Mouse (Mus musculus) forebrain, embryonic 12.5 days (tissue): ENCODE results near the gene Cgn. TPM values are rescaled to one million over a fixed set of nuclear protein-coding genes. Genes with fewer than 3 reads are reported as not detected.

Experiments
- ATAC-seq: fragments of 200-750 bp; cut with Nextera tagmentation; 2 replicates; pipeline ENCODE4 v1.8.0; 2017; ENCODE audit warnings: moderate TSS enrichment; ENCODE audit not compliant: low FRiP score
- H3K27ac ChIP-seq: fragments of 300-500 bp; sonication (generic); 2 replicates; pipeline ENCODE4 v1.5.1; 2016; ENCODE audit warnings: mild to moderate bottlenecking
- H3K27me3 ChIP-seq: fragments of 300-500 bp; sonication (generic); 2 replicates; pipeline ENCODE4 v1.6.1; 2016; ENCODE audit warnings: mild to moderate bottlenecking
- H3K36me3 ChIP-seq: fragments of 300-500 bp; sonication (generic); replicated peaks from 2 replicates; pipeline ENCODE4 v1.6.1; 2016; ENCODE audit warnings: mild to moderate bottlenecking
- H3K4me1 ChIP-seq: fragments of 300-500 bp; sonication (generic); 2 replicates; pipeline ENCODE4 v1.6.1; 2016
- H3K4me2 ChIP-seq: fragments of 300-500 bp; sonication (generic); 2 replicates; pipeline ENCODE4 v1.6.1; 2016; ENCODE audit warnings: mild to moderate bottlenecking, moderate library complexity
- H3K4me3 ChIP-seq: fragments of 300-500 bp; sonication (generic); replicated peaks from 2 replicates; pipeline ENCODE4 v1.5.1; 2016; ENCODE audit warnings: mild to moderate bottlenecking
- H3K9ac ChIP-seq: fragments of 300-500 bp; sonication (generic); 2 replicates; pipeline ENCODE4 v1.6.1; 2016; ENCODE audit warnings: mild to moderate bottlenecking
- H3K9me3 ChIP-seq: fragments of 300-500 bp; sonication (generic); 2 replicates; pipeline ENCODE4 v1.6.1; 2016
- WGBS: fragments of 180-500 bp; shearing (Covaris S2); methylation state at CpG from one replicate; pipeline ENCODE4 v1.1.7; 2016; 5-methylcytosine and 5-hydroxymethylcytosine counted together
- polyA plus RNA-seq: library from polyadenylated mRNA; unstranded; fragments of >200 nt; fragmentation: Nextera tagmentation; extraction: Ambion mirVana; gene quantifications from 2 replicates; pipeline ENCODE4 v1.2.1, GENCODE M21; 2016

Cgn gene
- polyA plus RNA-seq, 1 experiment from 2014 or later = 5.9 TPM

GRCm38 (mm10) chr3:94814063-94814462, 27.8 kb upstream of the Cgn start:
- no peak overlapping the region for H3K4me3 ChIP-seq
- H3K36me3 ChIP-seq = no peaks in the 10 kb centered on the region
- no peak for ATAC-seq
- no peaks in the 10 kb centered on the region for H3K27me3 ChIP-seq
- WGBS = 87% methylated on average over 4 of the region's 4 CpGs
- H3K27ac ChIP-seq = no peak overlapping the region
- H3K4me2 ChIP-seq = no peak overlapping the region
- no peak overlapping the region for H3K9ac ChIP-seq
- H3K4me1 ChIP-seq = no peaks in the 10 kb centered on the region
- H3K9me3 ChIP-seq = no peaks in the 10 kb centered on the region

GRCm38 (mm10) chr3:94813651-94814050, 27.4 kb upstream of the Cgn start:
- Histone ChIP-seq H3K9me3 (no peaks in the 10 kb centered on the region), H3K4me2 (no peak overlapping the region), H3K4me3 (no peak overlapping the region), H3K36me3 (no peaks in the 10 kb centered on the region), H3K4me1 (no peaks in the 10 kb centered on the region), H3K27me3 (no peaks in the 10 kb centered on the region), H3K27ac (no peak overlapping the region), H3K9ac (no peak overlapping the region)
- WGBS = 88% methylated on average over 3 of the region's 3 CpGs
- no peak for ATAC-seq

GRCm38 (mm10) chr3:94811628-94812027, 25.3 kb upstream of the Cgn start:
- Histone ChIP-seq H3K36me3 (no peaks in the 10 kb centered on the region), H3K4me2 (no peak overlapping the region), H3K4me1 (no peaks in the 10 kb centered on the region), H3K4me3 (no peak overlapping the region), H3K27me3 (no peaks in the 10 kb centered on the region), H3K9ac (no peak overlapping the region), H3K27ac (no peak overlapping the region), H3K9me3 (no peaks in the 10 kb centered on the region)
- WGBS = 26% methylated on average over 4 of the region's 4 CpGs
- no peak for ATAC-seq

- Histone ChIP-seq H3K4me2 (no peak overlapping the region), H3K4me1 (peaks cover 9% of the 10 kb centered on the region; the same call in 1 of the 2 replicates), H3K27me3 (no peaks in the 10 kb centered on the region), H3K9ac (no peak overlapping the region), H3K9me3 (no peaks in the 10 kb centered on the region), H3K4me3 (no peak overlapping the region), H3K36me3 (no peaks in the 10 kb centered on the region), H3K27ac (no peak overlapping the region)
- 87% methylated on average over 1 of the region's 1 CpGs for WGBS
- ATAC-seq = no peak
Observed at GRCm38 (mm10) chr3:94808296-94808695, 22.0 kb upstream of the Cgn start.

GRCm38 (mm10) chr3:94804976-94805375, 18.7 kb upstream of the Cgn start:
- Histone ChIP-seq H3K27me3 (no peaks in the 10 kb centered on the region), H3K9ac (no peak overlapping the region), H3K36me3 (no peaks in the 10 kb centered on the region), H3K4me3 (no peak overlapping the region), H3K9me3 (no peaks in the 10 kb centered on the region), H3K27ac (0 out of 2 replicates have a peak overlapping the region, but pooled peaks have one; percentile 9), H3K4me2 (no peak overlapping the region), H3K4me1 (peaks cover 9% of the 10 kb centered on the region; the same call in 1 of the 2 replicates)
- 80% methylated on average over 4 of the region's 4 CpGs for WGBS
- no peak for ATAC-seq

- peak; percentile 49; the same call in 1 of the 2 replicates for ATAC-seq
- H3K27ac ChIP-seq = 0 out of 2 replicates have a peak overlapping the region, but pooled peaks have one; percentile 9
- H3K36me3 ChIP-seq = no peaks in the 10 kb centered on the region
- WGBS = 2% methylated on average over 10 of the region's 10 CpGs
- peaks cover 9% of the 10 kb centered on the region; the same call in 1 of the 2 replicates for H3K4me1 ChIP-seq
- no peaks in the 10 kb centered on the region for H3K27me3 ChIP-seq
- no peaks in the 10 kb centered on the region for H3K9me3 ChIP-seq
- no peak overlapping the region for H3K9ac ChIP-seq
- no peak overlapping the region for H3K4me3 ChIP-seq
- H3K4me2 ChIP-seq = peak overlapping the region; percentile 40; the same call in 1 of the 2 replicates
Observed at GRCm38 (mm10) chr3:94804146-94804545, 17.9 kb upstream of the Cgn start.

GRCm38 (mm10) chr3:94796181-94796580, 9.9 kb upstream of the Cgn start:
- Histone ChIP-seq H3K4me1 (peaks cover 6% of the 10 kb centered on the region), H3K27ac (no peak overlapping the region), H3K4me3 (no peak overlapping the region), H3K9me3 (no peaks in the 10 kb centered on the region), H3K27me3 (no peaks in the 10 kb centered on the region), H3K4me2 (no peak overlapping the region), H3K9ac (no peak overlapping the region), H3K36me3 (no peaks in the 10 kb centered on the region)
- no peak for ATAC-seq

GRCm38 (mm10) chr3:94795596-94796140, 9.4 kb upstream of the Cgn start:
- H3K27me3 ChIP-seq = no peaks in the 10 kb centered on the region
- H3K4me3 ChIP-seq = no peak overlapping the region
- no peaks in the 10 kb centered on the region for H3K36me3 ChIP-seq
- no peak overlapping the region for H3K4me2 ChIP-seq
- H3K9ac ChIP-seq = no peak overlapping the region
- H3K9me3 ChIP-seq = no peaks in the 10 kb centered on the region
- H3K27ac ChIP-seq = no peak overlapping the region
- 47% methylated on average over 7 of the region's 7 CpGs for WGBS
- ATAC-seq = no peak
- H3K4me1 ChIP-seq = peaks cover 6% of the 10 kb centered on the region

- no peaks in the 10 kb centered on the region for H3K9me3 ChIP-seq
- peaks cover 6% of the 10 kb centered on the region for H3K4me1 ChIP-seq
- H3K27me3 ChIP-seq = no peaks in the 10 kb centered on the region
- no peak overlapping the region for H3K9ac ChIP-seq
- no peak overlapping the region for H3K4me3 ChIP-seq
- no peak overlapping the region for H3K4me2 ChIP-seq
- no peak for ATAC-seq
- H3K27ac ChIP-seq = 0 out of 2 replicates have a peak overlapping the region, but pooled peaks have one; percentile 19
- no peaks in the 10 kb centered on the region for H3K36me3 ChIP-seq
- 38% methylated on average over 2 of the region's 2 CpGs for WGBS
Observed at GRCm38 (mm10) chr3:94794359-94794758, 8.1 kb upstream of the Cgn start.

- Histone ChIP-seq H3K4me3 (no peak overlapping the region), H3K4me2 (no peak overlapping the region), H3K9me3 (no peaks in the 10 kb centered on the region), H3K9ac (no peak overlapping the region), H3K27ac (0 out of 2 replicates have a peak overlapping the region, but pooled peaks have one; percentile 19), H3K4me1 (peaks cover 6% of the 10 kb centered on the region), H3K27me3 (no peaks in the 10 kb centered on the region), H3K36me3 (no peaks in the 10 kb centered on the region)
- WGBS = 82% methylated on average over 2 of the region's 2 CpGs
- ATAC-seq = no peak
Observed at GRCm38 (mm10) chr3:94793672-94794071, 7.4 kb upstream of the Cgn start.

- Histone ChIP-seq H3K4me3 (no peak overlapping the region), H3K27me3 (no peaks in the 10 kb centered on the region), H3K36me3 (no peaks in the 10 kb centered on the region), H3K27ac (no peak overlapping the region), H3K9me3 (no peaks in the 10 kb centered on the region), H3K4me1 (peaks cover 9% of the 10 kb centered on the region), H3K9ac (no peak overlapping the region), H3K4me2 (no peak overlapping the region)
- ATAC-seq = no peak
- 89% methylated on average over 2 of the region's 2 CpGs for WGBS
Observed at GRCm38 (mm10) chr3:94792258-94792657, 6.0 kb upstream of the Cgn start.

- Histone ChIP-seq H3K27me3 (0 out of 2 replicates have a peak, but pooled peaks cover 9% of the 10 kb centered on the region), H3K4me1 (peaks cover 22% of the 10 kb centered on the region), H3K27ac (no peak overlapping the region), H3K4me2 (no peak overlapping the region), H3K9ac (no peak overlapping the region), H3K36me3 (no peaks in the 10 kb centered on the region), H3K4me3 (no peak overlapping the region), H3K9me3 (no peaks in the 10 kb centered on the region)
- no peak for ATAC-seq
- 83% methylated on average over 2 of the region's 2 CpGs for WGBS
Observed at GRCm38 (mm10) chr3:94789516-94789915, 3.2 kb upstream of the Cgn start.

GRCm38 (mm10) chr3:94789071-94789470, 2.8 kb upstream of the Cgn start:
- 100% methylated on average over 1 of the region's 1 CpGs for WGBS
- Histone ChIP-seq H3K4me3 (no peak overlapping the region), H3K9me3 (no peaks in the 10 kb centered on the region), H3K36me3 (no peaks in the 10 kb centered on the region), H3K27ac (no peak overlapping the region), H3K4me2 (no peak overlapping the region), H3K9ac (no peak overlapping the region), H3K4me1 (peaks cover 22% of the 10 kb centered on the region), H3K27me3 (0 out of 2 replicates have a peak, but pooled peaks cover 11% of the 10 kb centered on the region)
- ATAC-seq = no peak
